ENCODE assay signal across 20 mouse cellular contexts in genomic region chrX:56722559-56722958, GRCm38 (mm10). TPM values are rescaled to one million over a fixed set of nuclear protein-coding genes. Genes with fewer than 3 reads are reported as not detected.
DNase-seq lines count a peak whose midpoint lies in the region; ATAC-seq lines count a peak whose summit lies in the region.
"Had no signal": no experiment of that assay in that cellular context is flagged by ENCODE, and none has a peak within 500 bp of the region (broad histone marks: within the 10 kb centered on the region; RNA-seq: fewer than 3 reads in every experiment).

No protein-coding gene starts in this region.

- no peaks in the 10 kb centered on the region for H3K9me3 ChIP-seq in forebrain, embryonic 14.5 days (replicated peaks; ENCODE audit: control insufficient read depth, low read length)
- no peaks in the 10 kb centered on the region for H3K9me3 ChIP-seq in forebrain, embryonic 13.5 days (replicated peaks)
- H3K9me3 ChIP-seq in heart, embryonic 15.5 days (replicated peaks) = no peaks in the 10 kb centered on the region
- H3K9me3 ChIP-seq in midbrain, embryonic 13.5 days = no peaks in the 10 kb centered on the region
- H3K9me3 ChIP-seq in midbrain, embryonic 11.5 days (ENCODE audit: control insufficient read depth, low read length) = no peaks in the 10 kb centered on the region
- H3K9me3 ChIP-seq in kidney, embryonic 16.5 days (ENCODE audit: low read length) = no peaks in the 10 kb centered on the region
- H3K9me3 ChIP-seq: kidney, embryonic 15.5 days; limb, embryonic 10.5 days; neural tube, embryonic 12.5 days had no signal

- no peak overlapping the region for H3K9ac ChIP-seq in forebrain, embryonic 14.5 days (ENCODE audit: low read length)
- H3K9ac ChIP-seq in forebrain, embryonic 13.5 days = no peak overlapping the region
- no peak overlapping the region for H3K9ac ChIP-seq in heart, embryonic 15.5 days
- H3K9ac ChIP-seq in midbrain, embryonic 13.5 days (replicated peaks) = no peak overlapping the region
- no peak overlapping the region for H3K9ac ChIP-seq in midbrain, embryonic 11.5 days (ENCODE audit: low read length)
- no peak overlapping the region for H3K9ac ChIP-seq in kidney, embryonic 16.5 days (replicated peaks; ENCODE audit: low read length)
- H3K9ac ChIP-seq: kidney, embryonic 15.5 days; liver, postnatal 0 days; neural tube, embryonic 12.5 days had no signal

- H3K27me3 ChIP-seq in forebrain, embryonic 14.5 days (replicated peaks; ENCODE audit: control insufficient read depth, insufficient read depth, low read length) = no peaks in the 10 kb centered on the region
- no peaks in the 10 kb centered on the region for H3K27me3 ChIP-seq in forebrain, embryonic 13.5 days
- H3K27me3 ChIP-seq in heart, embryonic 15.5 days = no peaks in the 10 kb centered on the region
- H3K27me3 ChIP-seq in midbrain, embryonic 13.5 days = no peaks in the 10 kb centered on the region
- H3K27me3 ChIP-seq in midbrain, embryonic 11.5 days (ENCODE audit: control insufficient read depth, insufficient read depth, low read length) = no peaks in the 10 kb centered on the region
- H3K27me3 ChIP-seq in kidney, embryonic 16.5 days (ENCODE audit: insufficient read depth, low read length) = no peaks in the 10 kb centered on the region
- H3K27me3 ChIP-seq: kidney, embryonic 15.5 days; neural tube, embryonic 12.5 days had no signal

- no peaks in the 10 kb centered on the region for H3K4me1 ChIP-seq in forebrain, embryonic 14.5 days (ENCODE audit: control insufficient read depth, insufficient read depth, low read length)
- H3K4me1 ChIP-seq in forebrain, embryonic 13.5 days = no peaks in the 10 kb centered on the region
- H3K4me1 ChIP-seq in heart, embryonic 15.5 days (replicated peaks) = no peaks in the 10 kb centered on the region
- no peaks in the 10 kb centered on the region for H3K4me1 ChIP-seq in midbrain, embryonic 13.5 days (replicated peaks)
- H3K4me1 ChIP-seq in midbrain, embryonic 11.5 days (ENCODE audit: control insufficient read depth, insufficient read depth, low read length) = no peaks in the 10 kb centered on the region
- no peaks in the 10 kb centered on the region for H3K4me1 ChIP-seq in kidney, embryonic 16.5 days (ENCODE audit: insufficient read depth, low read length)
- H3K4me1 ChIP-seq: kidney, embryonic 15.5 days; limb, embryonic 10.5 days; neural tube, embryonic 12.5 days had no signal

- peak; percentile 32 for DNase-seq in forebrain, embryonic 14.5 days (ENCODE audit: low spot score)
- DNase-seq in heart, postnatal 25 days (ENCODE audit: low spot score) = no peak
- DNase-seq in midbrain, embryonic 11.5 days (ENCODE audit: low spot score, missing footprints) = no peak
- DNase-seq: adrenal gland, adult 8-10 months; cerebellum, adult 11-12 months; cerebellum, postnatal 25 days; embryo, embryonic 11 days; liver, postnatal 0 days; lung, postnatal 10 days; thymus, postnatal 14 days had no signal

- no peaks in the 10 kb centered on the region for H3K36me3 ChIP-seq in forebrain, embryonic 14.5 days (ENCODE audit: control insufficient read depth, insufficient read depth, low read length)
- no peaks in the 10 kb centered on the region for H3K36me3 ChIP-seq in forebrain, embryonic 13.5 days (ENCODE audit: poor library complexity, severe bottlenecking)
- H3K36me3 ChIP-seq in heart, embryonic 15.5 days = no peaks in the 10 kb centered on the region
- H3K36me3 ChIP-seq in midbrain, embryonic 13.5 days = no peaks in the 10 kb centered on the region
- H3K36me3 ChIP-seq in midbrain, embryonic 11.5 days (ENCODE audit: control insufficient read depth, insufficient read depth, low read length) = no peaks in the 10 kb centered on the region
- no peaks in the 10 kb centered on the region for H3K36me3 ChIP-seq in kidney, embryonic 16.5 days (ENCODE audit: insufficient read depth, low read length)
- H3K36me3 ChIP-seq: kidney, embryonic 15.5 days; limb, embryonic 10.5 days; neural tube, embryonic 12.5 days had no signal

- intact Hi-C loops in heart, postnatal 25 days (cut with DNase I) = no loop called here

- peak; percentile 29; the same call in 1 of the 2 replicates for ATAC-seq in forebrain, embryonic 14.5 days
- no peak for ATAC-seq in forebrain, embryonic 13.5 days
- no peak for ATAC-seq in heart, embryonic 15.5 days (replicated peaks; ENCODE audit: insufficient number of reproducible peaks, insufficient read depth, low FRiP score, low read depth)
- 0 out of 2 replicates have a peak, but pooled peaks have one; percentile 4 for ATAC-seq in midbrain, embryonic 13.5 days
- ATAC-seq in midbrain, embryonic 11.5 days (ENCODE audit: low FRiP score) = no peak
- no peak for ATAC-seq in cerebellum, adult (ENCODE audit: insufficient number of reproducible peaks, low FRiP score, low TSS enrichment)
- no peak for ATAC-seq in kidney, embryonic 16.5 days (ENCODE audit: low FRiP score, low TSS enrichment)
- ATAC-seq: intestine, postnatal 0 days; liver, postnatal 0 days; Patski had no signal

- 59% methylated on average over 8 of the region's 8 CpGs for WGBS in forebrain, embryonic 14.5 days
- WGBS in forebrain, embryonic 13.5 days = 57% methylated on average over 8 of the region's 8 CpGs
- 48% methylated on average over 8 of the region's 8 CpGs for WGBS in heart, embryonic 15.5 days
- WGBS in midbrain, embryonic 13.5 days = 59% methylated on average over 8 of the region's 8 CpGs
- WGBS in midbrain, embryonic 11.5 days = 84% methylated on average over 8 of the region's 8 CpGs
- WGBS in kidney, embryonic 16.5 days = 85% methylated on average over 8 of the region's 8 CpGs

- H3K27ac ChIP-seq in forebrain, embryonic 14.5 days (ENCODE audit: low read depth, low read length) = no peak overlapping the region
- no peak overlapping the region; the same call in 1 of the 2 replicates for H3K27ac ChIP-seq in forebrain, embryonic 13.5 days
- H3K27ac ChIP-seq in heart, embryonic 15.5 days = 0 out of 2 replicates have a peak overlapping the region, but pooled peaks have one; percentile 6
- H3K27ac ChIP-seq in midbrain, embryonic 13.5 days = 0 out of 2 replicates have a peak overlapping the region, but pooled peaks have one; percentile 39
- no peak overlapping the region for H3K27ac ChIP-seq in midbrain, embryonic 11.5 days (ENCODE audit: low read depth, low read length)
- no peak overlapping the region for H3K27ac ChIP-seq in kidney, embryonic 16.5 days (ENCODE audit: low read length)
- H3K27ac ChIP-seq: kidney, embryonic 15.5 days; limb, embryonic 10.5 days; neural tube, embryonic 12.5 days had no signal

- H3K4me3 ChIP-seq in forebrain, embryonic 14.5 days (ENCODE audit: low read depth, low read length) = no peak overlapping the region
- no peak overlapping the region for H3K4me3 ChIP-seq in forebrain, embryonic 13.5 days
- H3K4me3 ChIP-seq in heart, embryonic 15.5 days = no peak overlapping the region
- H3K4me3 ChIP-seq in midbrain, embryonic 13.5 days (replicated peaks) = no peak overlapping the region
- H3K4me3 ChIP-seq in midbrain, embryonic 11.5 days (ENCODE audit: low read depth, low read length) = no peak overlapping the region
- H3K4me3 ChIP-seq in kidney, embryonic 16.5 days (ENCODE audit: low read length) = no peak overlapping the region
- H3K4me3 ChIP-seq: kidney, embryonic 15.5 days; limb, embryonic 10.5 days; neural tube, embryonic 12.5 days had no signal

- H3K4me2 ChIP-seq in forebrain, embryonic 14.5 days (ENCODE audit: low read length) = no peak overlapping the region
- no peak overlapping the region for H3K4me2 ChIP-seq in forebrain, embryonic 13.5 days
- 0 out of 2 replicates have a peak overlapping the region, but pooled peaks have one; percentile 34 for H3K4me2 ChIP-seq in heart, embryonic 15.5 days
- H3K4me2 ChIP-seq in midbrain, embryonic 13.5 days (replicated peaks) = no peak overlapping the region
- H3K4me2 ChIP-seq in midbrain, embryonic 11.5 days = no peak overlapping the region
- H3K4me2 ChIP-seq in kidney, embryonic 16.5 days (replicated peaks; ENCODE audit: low read depth, low read length) = no peak overlapping the region
- H3K4me2 ChIP-seq: kidney, embryonic 15.5 days; neural tube, embryonic 12.5 days had no signal

RNA-seq across cellular contexts. Expression of gene Fhl1, which starts 9.0 kb away (rescaled TPM):
- polyA plus RNA-seq in forebrain, embryonic 14.5 days (2014; fragmentation: Nextera tagmentation; extraction: Ambion mirVana) = 141 and 157 TPM in 2 replicates
- 138 and 154 TPM in 2 replicates for polyA plus RNA-seq in forebrain, embryonic 13.5 days (2015; fragmentation: Nextera tagmentation; extraction: Ambion mirVana)
- 189 and 203 TPM in 2 replicates for polyA plus RNA-seq in heart, embryonic 15.5 days (2015; fragmentation: Nextera tagmentation; extraction: Ambion mirVana)
- 100 to 1,000 TPM; 114 to 123 TPM for total RNA-seq in heart, postnatal 25 days (2021)
- 108 and 113 TPM in 2 replicates for polyA plus RNA-seq in midbrain, embryonic 13.5 days (2015; fragmentation: Nextera tagmentation; extraction: Ambion mirVana)
- polyA plus RNA-seq in midbrain, embryonic 11.5 days (2014; fragmentation: Nextera tagmentation; extraction: Ambion mirVana) = 80.7 and 93.3 TPM in 2 replicates
- polyA plus RNA-seq in kidney, embryonic 16.5 days (2015; fragmentation: Nextera tagmentation; extraction: Ambion mirVana) = 98.0 and 110 TPM in 2 replicates

Comparison
In these comparisons a context has a peak if more than half of its experiments do, and no peak if none do; other contexts are left out.
1. ATAC-seq: peak in forebrain, embryonic 14.5 days (single experiment) and midbrain, embryonic 13.5 days (single experiment); none in forebrain, embryonic 13.5 days (single experiment), heart, embryonic 15.5 days (single experiment), midbrain, embryonic 11.5 days (single experiment), cerebellum, adult (single experiment) and kidney, embryonic 16.5 days (single experiment).
2. H3K27ac ChIP-seq: peak in heart, embryonic 15.5 days (single experiment) and midbrain, embryonic 13.5 days (single experiment); none in forebrain, embryonic 14.5 days (single experiment), forebrain, embryonic 13.5 days (single experiment), midbrain, embryonic 11.5 days (single experiment) and kidney, embryonic 16.5 days (single experiment).